Mouse (Mus musculus) adrenal gland, adult 2 months (tissue): Measurements from ENCODE around the gene Sirt1. TPM values are rescaled to one million over a fixed set of nuclear protein-coding genes. Genes with fewer than 3 reads are reported as not detected.
A peak's percentile ranks its signal among the peaks of the same experiment; 100 is the strongest.
"Not testable (repeated sequence)": the region's sequence is repeated elsewhere in the genome, so short reads cannot be mapped to it uniquely, and the experiment has no call there.

Experiments used
- DNase-seq: peaks from one replicate; pipeline ENCODE4 v3.0.0; 2021
- long read RNA-seq: library from polyadenylated mRNA; stranded (forward); transcript quantifications from one replicate; pipeline ENCODE4 v2.0.0, GENCODE M21; 2021
- polyA plus RNA-seq: library from polyadenylated mRNA; depleted of rRNA; stranded (reverse); fragments of >200 nt; gene quantifications from 2 replicates; pipeline ENCODE4 v1.2.3, GENCODE M21; 2012; rRNA removed
- total RNA-seq, 2 experiments: library from RNA; stranded (reverse); gene quantifications; 2 replicates each; pipeline ENCODE4 v1.2.3; 2021

Gene Sirt1
- 10 to 100 TPM; 13.9 to 17.4 TPM for total RNA-seq
- 1.2 and 1.4 TPM in 2 replicates for polyA plus RNA-seq
- long read RNA-seq, partial matches to known transcripts: 1 of 3 reads
- long read RNA-seq, other reads (novel, unspliced or antisense): 0 of 3 reads

GRCm38 (mm10) chr10:63381498-63382280, at the start of gene Sirt1:
TSS of gene Sirt1 (minus strand) at chr10:63381704.
- DNase-seq: peak; percentile 6

GRCm38 (mm10) chr10:63429785-63430305, 48.3 kb upstream of the Sirt1 start, which contains the start of gene Ctnna3:
TSS of gene Ctnna3 (plus strand) at chr10:63430098.
- peak; percentile 92 for DNase-seq

- peak; percentile 99 for DNase-seq
These were observed 47.9 kb upstream of the Sirt1 start for GRCm38 (mm10) chr10:63429380-63429779.

GRCm38 (mm10) chr10:63429023-63429340, 47.5 kb upstream of the Sirt1 start:
- no peak for DNase-seq

- peak; percentile 43 for DNase-seq
These were observed 46.9 kb upstream of the Sirt1 start for GRCm38 (mm10) chr10:63428243-63429022.

GRCm38 (mm10) chr10:63427146-63427545, 45.6 kb upstream of the Sirt1 start:
- DNase-seq: no peak

- peak; percentile 35 for DNase-seq
These were observed 42.9 kb upstream of the Sirt1 start for GRCm38 (mm10) chr10:63424475-63424814.

- no peak for DNase-seq
These were observed 42.3 kb upstream of the Sirt1 start for GRCm38 (mm10) chr10:63423591-63424474.

- no peak for DNase-seq
These were observed 41.2 kb upstream of the Sirt1 start for GRCm38 (mm10) chr10:63422736-63422992.

GRCm38 (mm10) chr10:63421739-63422735, 40.5 kb upstream of the Sirt1 start, which contains the start of gene Gm7075:
TSS of gene Gm7075 (minus strand) at chr10:63421789.
- DNase-seq: peak; percentile 50

- no peak for DNase-seq
These were observed 35.6 kb upstream of the Sirt1 start for GRCm38 (mm10) chr10:63417061-63417460.

- no peak for DNase-seq
These were observed 34.3 kb upstream of the Sirt1 start for GRCm38 (mm10) chr10:63415850-63416249.

- no peak for DNase-seq
These were observed 33.8 kb upstream of the Sirt1 start for GRCm38 (mm10) chr10:63415287-63415686.

- no peak for DNase-seq
These were observed 31.3 kb upstream of the Sirt1 start for GRCm38 (mm10) chr10:63412756-63413155.

GRCm38 (mm10) chr10:63411674-63412073, 30.2 kb upstream of the Sirt1 start:
- not testable (repeated sequence) for DNase-seq

- no peak for DNase-seq
These were observed 28.9 kb upstream of the Sirt1 start for GRCm38 (mm10) chr10:63410162-63410956.

GRCm38 (mm10) chr10:63403636-63404035, 22.1 kb upstream of the Sirt1 start:
- no peak for DNase-seq

GRCm38 (mm10) chr10:63402731-63403504, 21.4 kb upstream of the Sirt1 start:
- DNase-seq: no peak

- no peak for DNase-seq
These were observed 15.5 kb upstream of the Sirt1 start for GRCm38 (mm10) chr10:63396963-63397362.
